10 mouse cellular contexts compared by ENCODE assay signal in the genomic region with DNA sequence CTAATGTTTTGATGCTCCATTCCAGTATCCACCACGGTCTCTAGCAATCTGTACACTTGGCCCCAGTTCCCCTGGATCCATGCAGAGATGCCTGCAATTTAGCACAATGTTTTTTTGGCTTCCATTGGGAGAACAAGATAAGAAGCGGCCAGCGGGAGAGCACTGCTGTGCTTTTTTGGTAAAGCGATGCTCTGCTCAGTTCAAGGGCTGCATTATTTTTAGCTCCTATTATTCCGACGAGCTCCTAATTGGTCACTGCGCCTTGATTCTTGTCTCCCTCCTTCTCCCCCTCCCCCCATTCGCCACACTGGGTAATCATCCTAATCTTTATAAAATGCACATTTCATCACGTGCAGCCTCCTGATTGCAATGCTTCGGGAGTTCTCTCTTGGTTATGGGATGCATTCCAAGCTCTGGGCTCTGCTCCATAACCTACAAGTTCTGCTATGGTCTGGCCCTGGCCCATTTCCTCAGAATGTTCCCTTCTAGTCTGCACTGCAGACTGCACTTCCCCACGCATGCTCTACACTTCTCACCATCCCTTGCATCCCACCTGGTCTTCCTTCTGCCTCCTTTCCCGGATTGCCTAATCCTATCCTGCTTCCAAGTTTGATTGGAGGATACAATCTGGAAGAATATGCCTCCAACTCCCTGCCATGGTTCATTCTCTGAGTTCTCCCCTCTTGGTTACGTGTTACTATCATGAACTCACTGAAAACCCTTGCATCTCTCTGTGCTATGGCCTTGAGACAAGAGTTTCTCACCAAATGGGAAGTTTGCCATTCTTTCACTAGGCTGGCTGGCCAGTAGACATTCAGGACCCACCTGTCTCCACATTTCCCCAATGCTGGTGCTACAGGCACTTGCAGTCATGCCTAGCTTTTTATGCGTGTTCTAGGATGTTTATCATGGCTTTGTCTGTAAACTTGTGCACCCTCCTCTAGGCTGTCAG.
DNase-seq lines count a peak whose midpoint lies in the region; ATAC-seq lines count a peak whose summit lies in the region.
"Had no signal": no experiment of that assay in that cellular context is flagged by ENCODE, and none has a peak within 500 bp of the region (broad histone marks: within the 10 kb centered on the region; RNA-seq: fewer than 3 reads in every experiment).

No protein-coding gene starts in this region.

- no peaks in the 10 kb centered on the region for H3K9me3 ChIP-seq in forebrain, embryonic 15.5 days
- no peaks in the 10 kb centered on the region for H3K9me3 ChIP-seq in forebrain, embryonic 12.5 days
- H3K9me3 ChIP-seq: neural tube, embryonic 12.5 days had no signal

- no peak overlapping the region for H3K9ac ChIP-seq in forebrain, embryonic 15.5 days (replicated peaks)
- no peak overlapping the region for H3K9ac ChIP-seq in forebrain, embryonic 12.5 days
- H3K9ac ChIP-seq: neural tube, embryonic 12.5 days had no signal

- no peaks in the 10 kb centered on the region for H3K27me3 ChIP-seq in forebrain, embryonic 15.5 days
- no peaks in the 10 kb centered on the region for H3K27me3 ChIP-seq in forebrain, embryonic 12.5 days
- H3K27me3 ChIP-seq: neural tube, embryonic 12.5 days had no signal

- H3K4me1 ChIP-seq in forebrain, embryonic 15.5 days: peaks cover 5% of the 10 kb centered on the region; the same call in 1 of the 2 replicates
- H3K4me1 ChIP-seq in forebrain, embryonic 12.5 days: no peaks in the 10 kb centered on the region
- H3K4me1 ChIP-seq: neural tube, embryonic 12.5 days had no signal

- peak overlapping the region; percentile 62 for H3K27ac ChIP-seq in forebrain, embryonic 15.5 days (replicated peaks)
- no peak overlapping the region for H3K27ac ChIP-seq in forebrain, embryonic 12.5 days
- H3K27ac ChIP-seq: kidney, postnatal 0 days; neural tube, embryonic 12.5 days had no signal

- ATAC-seq in forebrain, embryonic 15.5 days (replicated peaks): peak; percentile 82
- no peak for ATAC-seq in forebrain, embryonic 12.5 days (ENCODE audit: low FRiP score)
- no peak for ATAC-seq in monocyte, adult 5-6 weeks (replicated peaks; ENCODE audit: insufficient number of reproducible peaks, low FRiP score, low TSS enrichment, poor library complexity, severe bottlenecking)
- no peak for ATAC-seq in CD4-positive, CD25-positive, alpha-beta regulatory T cell, adult 4 months

- H3K4me2 ChIP-seq in forebrain, embryonic 15.5 days (replicated peaks): no peak overlapping the region
- no peak overlapping the region for H3K4me2 ChIP-seq in forebrain, embryonic 12.5 days
- H3K4me2 ChIP-seq: neural tube, embryonic 12.5 days had no signal

- 52% methylated on average over 14 of the region's 14 CpGs for WGBS in forebrain, embryonic 15.5 days
- 71% methylated on average over 14 of the region's 14 CpGs for WGBS in forebrain, embryonic 12.5 days

- no peaks in the 10 kb centered on the region for H3K36me3 ChIP-seq in forebrain, embryonic 15.5 days
- H3K36me3 ChIP-seq in forebrain, embryonic 12.5 days (replicated peaks): no peaks in the 10 kb centered on the region
- H3K36me3 ChIP-seq: neural tube, embryonic 12.5 days had no signal

- H3K4me3 ChIP-seq in forebrain, embryonic 15.5 days: no peak overlapping the region
- no peak overlapping the region for H3K4me3 ChIP-seq in forebrain, embryonic 12.5 days (replicated peaks)
- H3K4me3 ChIP-seq: neural tube, embryonic 12.5 days had no signal

- DNase-seq in urinary bladder, postnatal 36 days (ENCODE audit: low spot score in 2 of 2): peak; percentile 7 to 14
- no peak for DNase-seq in urinary bladder, postnatal 25 days (ENCODE audit: low spot score)
- peak; percentile 68 to 92 for DNase-seq in layer of hippocampus, adult 18-20 months (ENCODE audit: low spot score in 2 of 2)
- peak; percentile 79 to 86 for DNase-seq in right cerebral cortex, postnatal 10 days (ENCODE audit: low spot score in 2 of 2)
